Mouse (Mus musculus) CH12.LX (cell line): ENCODE measurements around the gene Mzt1. TPM values are rescaled to one million over a fixed set of nuclear protein-coding genes. Genes with fewer than 3 reads are reported as not detected.
A peak's percentile ranks its signal among the peaks of the same experiment; 100 is the strongest.

Experiments
- DNase-seq: peaks from one replicate; pipeline ENCODE4 v3.0.0-alpha.2; 2013; ENCODE audit errors: extremely low read depth
- H3K27ac ChIP-seq: 2 replicates; pipeline ENCODE4 v1.5.1; 2012; ENCODE audit warnings: low read depth, mild to moderate bottlenecking, control low read depth, moderate library complexity; ENCODE audit not compliant: insufficient read depth
- H3K27me3 ChIP-seq: replicated peaks from 2 replicates; pipeline ENCODE3; 2012; ENCODE audit warnings: inconsistent platforms
- H3K36me3 ChIP-seq, 2 experiments: replicated peaks in 1 of 2; 2 replicates each; pipeline versions ENCODE3 to v1.6.1; 2012; ENCODE audit warnings: inconsistent platforms in 1 of 2, low read length in 1 of 2, mild to moderate bottlenecking in 1 of 2, mixed read lengths in 1 of 2, moderate library complexity in 1 of 2; ENCODE audit not compliant: control insufficient read depth in 1 of 2, insufficient read depth in 1 of 2
- H3K4me1 ChIP-seq, 2 experiments: 2 replicates each; pipeline ENCODE4 v1.6.1; 2012; ENCODE audit warnings: inconsistent platforms in 1 of 2, moderate library complexity in 1 of 2; ENCODE audit not compliant: insufficient read depth in 2 of 2, control insufficient read depth in 1 of 2
- H3K4me2 ChIP-seq: 2 replicates; pipeline ENCODE4 v1.6.1; 2012; ENCODE audit warnings: low read depth, mild to moderate bottlenecking, control low read depth; ENCODE audit not compliant: poor library complexity, insufficient read depth, severe bottlenecking
- H3K4me3 ChIP-seq, 3 experiments: fragments of 150-350 bp in 1 of 3; sonication (generic) in 1 of 3; replicated peaks in 1 of 3; 2 replicates each; pipeline versions ENCODE3 to v1.5.1; 2011 to 2012; ENCODE audit warnings: low read depth in 2 of 3, low read length in 2 of 3, mild to moderate bottlenecking in 2 of 3, moderate library complexity in 2 of 3, control low read depth in 1 of 3, improper control_type of control experiment in 1 of 3, inconsistent platforms in 1 of 3, mixed read lengths in 1 of 3; ENCODE audit not compliant: poor library complexity in 1 of 3
- H3K79me2 ChIP-seq: replicated peaks from 2 replicates; pipeline ENCODE4 v1.6.1; 2012; ENCODE audit warnings: mild to moderate bottlenecking, moderate library complexity; ENCODE audit not compliant: control insufficient read depth, poor library complexity, insufficient read depth, severe bottlenecking; ENCODE audit errors: extremely low read depth
- H3K9ac ChIP-seq: 2 replicates; pipeline ENCODE4 v1.6.1; 2012; ENCODE audit warnings: low read depth, mild to moderate bottlenecking, control low read depth, moderate library complexity; ENCODE audit not compliant: insufficient read depth
- H3K9me3 ChIP-seq: replicated peaks from 2 replicates; pipeline ENCODE3; 2012; ENCODE audit warnings: low read length, inconsistent platforms, mixed read lengths
- CHD1 ChIP-seq: IDR thresholded peaks from 2 replicates; pipeline ENCODE4 v1.6.1; 2012; ENCODE audit warnings: low read depth, low read length, improper control_type of control experiment, inconsistent platforms
- CHD2 ChIP-seq: IDR thresholded peaks from 2 replicates; pipeline ENCODE4 v1.6.1; 2011; ENCODE audit warnings: low read length, improper control_type of control experiment
- CTCF ChIP-seq, 2 experiments: IDR thresholded peaks in 1 of 2; conservative IDR thresholded peaks in 1 of 2; 2 replicates each; pipeline ENCODE4 v1.5.1; 2011 to 2012; ENCODE audit warnings: low read depth in 2 of 2, low read length in 2 of 2, improper control_type of control experiment in 1 of 2, inconsistent platforms in 1 of 2, mild to moderate bottlenecking in 1 of 2, moderate library complexity in 1 of 2
- E2F4 ChIP-seq: IDR thresholded peaks from 2 replicates; pipeline ENCODE4 v1.6.1; 2011; ENCODE audit warnings: low read depth, low read length, improper control_type of control experiment; ENCODE audit not compliant: insufficient replicate concordance
- EP300 ChIP-seq: IDR thresholded peaks from 2 replicates; pipeline ENCODE4 v1.6.1; 2011; ENCODE audit warnings: low read length, improper control_type of control experiment
- ETS1 ChIP-seq: conservative IDR thresholded peaks from 2 replicates; pipeline ENCODE4 v1.6.1; 2012; ENCODE audit warnings: low read depth, mild to moderate bottlenecking, inconsistent platforms, low read length, improper control_type of control experiment, moderate library complexity
- GABPA ChIP-seq: IDR thresholded peaks from 2 replicates; pipeline ENCODE4 v1.6.1; 2012; ENCODE audit warnings: low read depth, low read length, improper control_type of control experiment, inconsistent platforms; ENCODE audit not compliant: insufficient replicate concordance
- MAX ChIP-seq: IDR thresholded peaks from 2 replicates; pipeline ENCODE4 v1.6.1; 2011; ENCODE audit warnings: low read length, improper control_type of control experiment
- MAZ ChIP-seq: IDR thresholded peaks from 2 replicates; pipeline ENCODE4 v1.6.1; 2012; ENCODE audit warnings: low read depth, mild to moderate bottlenecking, inconsistent platforms, low read length, improper control_type of control experiment, moderate library complexity
- MXI1 ChIP-seq: IDR thresholded peaks from 2 replicates; pipeline ENCODE4 v1.6.1; 2011; ENCODE audit warnings: mild to moderate bottlenecking, low read depth, low read length, improper control_type of control experiment
- MYC ChIP-seq: IDR thresholded peaks from 2 replicates; pipeline ENCODE4 v1.6.1; 2011; ENCODE audit warnings: low read depth, mild to moderate bottlenecking, improper control_type of control experiment, low read length
- NRF1 ChIP-seq: IDR thresholded peaks from 2 replicates; pipeline ENCODE4 v1.6.1; 2014; ENCODE audit warnings: low read depth, mild to moderate bottlenecking, inconsistent platforms, low read length, improper control_type of control experiment, moderate library complexity
- PAX5 ChIP-seq: IDR thresholded peaks from 2 replicates; pipeline ENCODE4 v1.6.1; 2012; ENCODE audit warnings: low read length, inconsistent platforms, mixed read lengths
- RAD21 ChIP-seq: IDR thresholded peaks from 2 replicates; pipeline ENCODE4 v1.6.1; 2011; ENCODE audit warnings: low read depth, mild to moderate bottlenecking, low read length, improper control_type of control experiment, moderate library complexity
- SIN3A ChIP-seq: IDR thresholded peaks from 2 replicates; pipeline ENCODE4 v1.6.1; 2012; ENCODE audit warnings: low read length, improper control_type of control experiment, inconsistent platforms
- SMC3 ChIP-seq: IDR thresholded peaks from 2 replicates; pipeline ENCODE4 v1.6.1; 2011; ENCODE audit warnings: low read depth, low read length, improper control_type of control experiment
- TBP ChIP-seq: conservative IDR thresholded peaks from 2 replicates; pipeline ENCODE4 v1.6.1; 2011; ENCODE audit warnings: low read depth, low read length, improper control_type of control experiment
- TCF12 ChIP-seq: IDR thresholded peaks from 2 replicates; pipeline ENCODE4 v1.6.1; 2014; ENCODE audit warnings: low read depth, mild to moderate bottlenecking, inconsistent platforms, low read length, improper control_type of control experiment
- UBTF ChIP-seq: IDR thresholded peaks from 2 replicates; pipeline ENCODE4 v1.6.1; 2012; ENCODE audit warnings: low read depth, mild to moderate bottlenecking, inconsistent platforms, low read length, improper control_type of control experiment, moderate library complexity
- ZC3H11A ChIP-seq: IDR thresholded peaks from 2 replicates; pipeline ENCODE4 v1.6.1; 2012; ENCODE audit warnings: low read depth, mild to moderate bottlenecking, inconsistent platforms, low read length, improper control_type of control experiment
- ZNF384 ChIP-seq: IDR thresholded peaks from 2 replicates; pipeline ENCODE4 v1.6.1; 2012; ENCODE audit warnings: low read depth, low read length, improper control_type of control experiment, inconsistent platforms
- dilution Hi-C: fragments of 300-500 bp; cut with MboI; formaldehyde crosslinking; loops from 2 replicates; pipeline ENCODE4 v1.14.3; 2020; ENCODE audit warnings: low sequenced_read_pairs; ENCODE audit not compliant: extremely low pct_unique_long_range_greater_than_20kb, extremely low pct_ligation_motif_present
- in situ Hi-C: fragments of 300-500 bp; cut with MboI; formaldehyde crosslinking; loops from 3 replicates; pipeline ENCODE4 v1.14.3; 2019; ENCODE audit warnings: low sequenced_read_pairs, low pct_ligation_motif_present, low pct_unique_long_range_greater_than_20kb, mixed read lengths
- polyA plus RNA-seq: library from polyadenylated mRNA; unstranded; fragments of >175 nt; gene quantifications from 2 replicates; pipeline ENCODE4 v1.2.1, GENCODE M21; 2012; ENCODE audit warnings: low read depth; ENCODE audit not compliant: insufficient read length
- total RNA-seq, 2 experiments: library from RNA; depleted of rRNA; stranded (reverse); fragments of 300-350 nt in 1 of 2; fragments of >200 nt in 1 of 2; gene quantifications; 2 replicates each; pipeline ENCODE4 v1.2.3; 2012 to 2014

Gene Mzt1
- total and polyA plus RNA-seq, 3 experiments: 26.2 to 127 (median 41.0) TPM

GRCm38 (mm10) chr14:99029987-99030386 lies 15.9 kb downstream of the Mzt1 start:
- H3K9ac ChIP-seq: no peak overlapping the region
- TF ChIP-seq MAZ (no peak), PAX5 (no peak), TCF12 (no peak), NRF1 (no peak), UBTF (no peak), MAX (no peak), ZC3H11A (no peak), E2F4 (no peak), RAD21 (no peak), CHD2 (no peak), GABPA (no peak)
- TF ChIP-seq, all 38 proteins: peak for 0
- Histone ChIP-seq H3K4me3 (no peak overlapping the region), H3K27ac (no peak overlapping the region), H3K36me3 (peaks cover 9 to 26% of the 10 kb centered on the region in 2 experiments), H3K4me2 (no peak overlapping the region), H3K9me3 (peaks cover 3% of the 10 kb centered on the region), H3K79me2 (no peaks in the 10 kb centered on the region; the same call in 1 of the 2 replicates), H3K4me1 (no peaks in the 10 kb centered on the region), H3K27me3 (no peaks in the 10 kb centered on the region)
- DNase-seq: no peak
- in situ Hi-C loops (no loop called here), dilution Hi-C loops (no loop called here)

GRCm38 (mm10) chr14:99022346-99023086 lies 23.4 kb downstream of the Mzt1 start:
- TF ChIP-seq MXI1: no peak
- TF ChIP-seq MYC: no peak
- no peak for TF ChIP-seq TBP
- TF ChIP-seq SMC3: peak; percentile 34
- TF ChIP-seq EP300: no peak
- TF ChIP-seq SIN3A: no peak
- no peak for TF ChIP-seq CHD1
- peak; percentile 79 for TF ChIP-seq RAD21
- TF ChIP-seq PAX5: no peak
- peak; percentile 72 for TF ChIP-seq ZNF384
- TF ChIP-seq ETS1: no peak
- peak in 1 of 2 experiments; percentile 63; a peak in 2 of 4 replicates for TF ChIP-seq CTCF (conservative IDR thresholded peaks at IDR 0.05 in 1 of 2, IDR thresholded peaks at IDR 0.05 in 1 of 2; ENCODE audit: low read depth in 2 of 2, low read length in 2 of 2)

More at GRCm38 (mm10) chr14:99022346-99023086, 23.4 kb downstream of the Mzt1 start:
- H3K79me2 ChIP-seq: no peaks in the 10 kb centered on the region
- peak overlapping the region; percentile 64; the same call in 1 of the 2 replicates for H3K4me2 ChIP-seq
- in situ Hi-C loops (no loop called here), dilution Hi-C loops (no loop called here)
- H3K9me3 ChIP-seq: peaks cover 3% of the 10 kb centered on the region
- DNase-seq: no peak
- no peaks in the 10 kb centered on the region for H3K36me3 ChIP-seq
- no peaks in the 10 kb centered on the region for H3K4me1 ChIP-seq
- peak overlapping the region in 2 of 3 experiments; percentile 3 to 18 for H3K4me3 ChIP-seq
- no peak overlapping the region for H3K27ac ChIP-seq
- no peak overlapping the region; the same call in 1 of the 2 replicates for H3K9ac ChIP-seq
- H3K27me3 ChIP-seq: no peaks in the 10 kb centered on the region
